Mouse (Mus musculus): ENCODE measurements around the gene Wnt9b.
"Not testable (repeated sequence)": the region's sequence is repeated elsewhere in the genome, so short reads cannot be mapped to it uniquely, and the experiment has no call there.

Gene Wnt9b

DNA sequence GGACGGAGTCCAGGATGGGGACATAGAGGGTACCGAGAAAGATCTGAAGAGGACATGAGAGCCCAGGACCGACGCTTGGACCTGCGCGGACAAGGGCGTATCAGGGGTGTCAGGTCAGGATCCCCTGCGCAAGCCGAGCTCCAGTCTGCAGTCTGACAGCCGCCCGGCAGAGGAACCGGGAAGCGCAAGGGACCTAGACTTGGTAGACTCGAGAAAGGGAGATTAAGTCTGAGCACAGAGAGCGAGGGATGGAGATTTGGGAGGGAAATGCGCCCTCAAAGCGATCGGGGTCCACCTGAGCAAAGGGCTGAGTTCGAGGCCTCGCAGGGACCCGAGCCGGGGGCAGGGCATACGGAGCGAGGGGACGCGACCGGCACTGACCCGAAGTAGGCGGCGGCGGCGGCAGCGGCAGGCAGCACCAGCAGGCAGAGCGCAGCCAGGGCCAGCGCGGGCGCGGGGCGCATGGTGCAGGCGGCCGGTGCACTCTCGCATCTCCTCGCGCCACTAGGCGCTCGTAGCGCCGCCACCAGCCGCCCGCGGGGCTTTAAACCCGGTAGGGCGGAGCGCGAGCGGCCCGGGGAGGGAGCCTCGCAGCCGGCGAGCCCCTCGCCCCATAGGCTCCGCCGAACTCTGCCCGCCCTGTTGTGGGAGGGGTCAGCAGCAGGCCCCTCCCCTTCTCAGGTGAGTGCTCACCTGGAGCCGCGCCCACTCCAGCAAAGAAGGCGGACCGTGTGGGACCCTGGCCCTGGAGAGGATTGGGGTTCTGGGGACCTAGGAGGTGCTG lies at the start of gene Wnt9b:
Wnt9b (minus strand) TSS at position 516 of the 784 bp plus-strand sequence.
- DNase-seq: peak; percentile 69 to 78

DNA sequence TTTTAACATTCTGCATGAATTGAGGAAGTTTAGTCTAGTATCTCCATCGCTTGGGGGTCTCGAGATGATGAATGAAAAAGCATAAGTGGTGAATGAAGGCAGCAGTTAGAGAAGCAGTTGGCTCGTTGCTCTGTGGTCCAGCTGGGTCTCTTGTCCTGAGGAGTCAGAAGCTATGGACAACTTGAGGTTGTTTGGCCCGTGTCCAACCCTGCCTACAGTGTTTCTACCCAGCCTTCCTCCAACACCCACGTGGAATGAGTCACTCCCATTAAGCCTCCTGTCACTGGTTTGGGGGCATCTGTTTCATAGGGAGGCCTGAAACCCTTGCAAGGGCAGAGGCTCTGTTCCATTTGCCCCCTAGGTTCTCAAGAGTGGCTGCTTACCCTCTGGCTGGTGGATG lies 40.3 kb upstream of the Wnt9b start:
- no peak for DNase-seq

DNA sequence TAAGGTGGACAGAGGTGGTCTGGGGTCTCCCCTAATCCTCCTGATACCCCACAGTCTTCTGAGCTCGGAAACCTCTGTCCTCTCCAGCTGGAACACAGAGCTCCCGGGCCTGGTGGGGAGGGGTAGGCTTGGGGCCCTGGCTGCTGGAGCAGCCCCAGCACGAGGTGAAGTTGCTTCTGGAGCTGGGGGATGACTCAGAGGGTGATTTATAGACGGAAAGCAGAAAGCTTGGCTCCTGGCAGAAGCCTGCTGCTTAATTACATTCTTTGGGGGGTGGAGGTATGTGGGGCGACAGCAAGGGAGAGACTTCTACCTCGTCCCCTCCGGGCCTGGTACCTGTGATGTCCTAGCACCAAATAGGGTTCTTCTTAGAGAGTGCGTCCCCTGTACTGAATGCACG lies 30.5 kb upstream of the Wnt9b start:
- peak in 1 of 2 experiments; percentile 14 for DNase-seq

DNA sequence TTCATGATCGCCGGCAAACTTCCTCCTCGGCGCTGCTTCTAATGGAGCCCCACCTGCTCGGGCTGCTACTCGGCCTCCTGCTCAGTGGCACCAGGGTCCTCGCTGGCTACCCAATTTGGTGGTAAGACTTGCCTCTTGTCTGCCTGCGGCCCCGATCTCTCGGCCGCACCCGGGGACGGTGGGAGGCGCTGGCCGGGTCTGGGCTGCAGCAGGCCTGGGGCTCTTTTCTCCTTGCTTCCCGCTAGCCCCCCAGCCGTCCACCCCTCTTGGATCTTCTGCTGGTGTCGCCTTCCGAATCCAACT lies 24.6 kb upstream of the Wnt9b start:
- DNase-seq: no peak

DNA sequence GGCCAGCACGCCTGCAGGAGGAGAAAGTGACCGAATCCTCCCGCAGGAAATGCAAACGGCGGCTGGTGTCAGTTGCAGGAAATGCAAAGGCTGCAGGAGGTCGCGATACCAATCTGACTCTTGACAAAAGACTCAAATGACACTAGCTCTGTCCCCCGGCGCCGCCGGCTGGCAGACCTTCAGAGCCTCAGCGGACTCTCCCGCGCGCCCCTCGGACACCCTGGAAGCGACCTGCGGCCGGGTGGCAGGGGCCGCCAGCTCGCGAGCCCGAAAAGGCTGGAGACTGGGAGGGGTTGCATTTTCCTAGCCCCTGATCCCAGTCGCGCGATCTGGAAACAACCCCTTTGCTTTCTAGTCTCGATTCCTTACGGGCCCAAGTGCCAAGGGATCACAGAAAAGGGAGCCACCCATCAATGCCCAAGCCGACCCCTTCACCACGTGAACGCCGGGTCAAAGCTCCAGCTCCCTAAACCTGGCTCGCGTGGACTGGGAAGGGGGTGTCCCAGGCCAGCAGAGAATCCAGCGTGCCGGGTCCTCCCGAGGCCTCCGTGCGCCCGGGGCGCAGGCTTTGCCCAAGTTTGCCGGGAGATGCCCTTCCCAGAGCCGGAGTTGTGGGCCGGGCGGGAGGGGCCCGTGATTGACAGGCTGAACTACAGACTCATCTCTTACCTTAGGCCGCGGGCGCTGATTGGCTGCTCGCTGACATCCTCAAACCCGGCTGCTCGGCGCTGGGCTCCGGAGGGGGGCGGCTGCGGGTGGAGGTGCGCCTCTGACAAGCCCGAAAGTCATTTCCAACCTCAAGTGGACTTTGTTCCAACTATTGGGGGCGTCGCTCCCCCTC lies 24.0 kb upstream of the Wnt9b start, which contains the start of gene Wnt3:
Wnt3 (plus strand) TSS at position 764 of the 841 bp plus-strand sequence.
- DNase-seq: peak in 1 of 2 experiments; percentile 37

DNA sequence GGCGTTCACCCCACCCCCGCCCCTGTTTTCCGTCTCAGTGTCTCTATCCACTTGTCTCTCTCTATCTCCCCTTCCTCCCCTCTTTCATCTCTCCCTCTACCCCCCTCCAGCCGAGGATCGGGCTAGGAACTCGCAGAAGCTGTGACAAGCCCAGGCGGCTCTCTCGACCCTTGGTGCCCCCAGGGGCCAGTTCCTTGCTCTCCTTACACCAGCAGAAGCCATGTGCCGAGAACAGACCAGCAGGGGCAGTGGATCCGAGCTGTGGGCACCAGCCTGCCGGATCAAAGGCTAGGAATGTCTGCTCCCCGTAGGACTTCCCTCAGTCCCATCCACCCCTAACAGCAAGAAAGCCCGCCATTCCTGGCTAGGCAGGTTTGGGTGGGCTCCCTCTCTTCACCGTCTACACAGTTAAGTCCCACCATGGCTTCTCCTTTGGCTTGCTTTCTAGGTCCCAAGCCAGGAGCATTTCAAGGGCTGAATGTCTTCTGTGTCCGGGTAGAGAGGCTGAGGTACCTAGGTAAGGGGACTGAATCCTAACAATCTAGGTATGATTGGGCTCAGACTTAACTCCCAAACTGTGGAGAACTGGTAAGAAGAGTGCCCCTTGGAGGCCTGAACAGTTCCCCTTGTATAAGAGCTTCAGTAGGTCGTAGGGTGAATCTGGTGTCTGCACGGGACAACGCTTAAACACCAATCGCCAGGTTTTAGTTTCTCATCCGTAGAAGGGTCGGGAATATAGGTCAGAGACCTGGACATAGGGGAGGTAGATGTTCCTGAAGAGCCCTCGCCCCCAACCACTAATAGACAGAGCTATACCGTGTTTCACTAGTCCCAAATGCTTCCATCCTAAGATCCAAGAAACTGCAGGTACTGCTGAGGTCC lies 23.1 kb upstream of the Wnt9b start:
- no peak for DNase-seq

DNA sequence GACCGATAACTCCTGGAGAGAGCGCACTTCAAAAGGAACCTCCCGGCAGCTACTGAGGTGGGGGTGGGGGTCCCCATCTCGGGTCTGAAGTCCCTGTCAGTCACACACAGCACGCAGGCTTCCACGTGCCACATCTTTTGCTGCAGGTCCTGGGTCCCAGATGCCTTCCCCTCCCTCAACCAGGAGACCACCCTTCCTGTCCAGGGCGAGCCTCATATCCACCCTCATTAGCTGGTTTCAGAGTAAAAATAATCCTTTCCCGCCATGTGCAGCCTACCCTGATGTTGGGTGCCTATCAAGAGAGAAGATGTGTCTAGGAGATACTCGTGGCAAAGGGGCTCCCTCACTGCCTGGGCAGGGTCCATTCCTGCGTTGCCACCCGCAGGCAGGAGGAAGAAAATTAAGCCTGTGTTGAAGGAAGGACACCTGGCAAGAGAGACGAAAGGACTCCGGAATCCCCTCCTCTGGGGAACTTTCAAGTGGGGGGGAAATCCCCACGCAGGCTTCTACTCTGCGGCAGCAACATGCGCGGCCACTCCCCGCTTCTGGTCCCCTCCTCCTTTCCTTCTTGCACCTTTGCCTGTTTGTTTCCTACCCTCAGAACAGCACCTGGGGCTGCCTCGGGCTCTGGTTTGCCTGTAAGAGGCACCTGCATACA lies 21.7 kb upstream of the Wnt9b start:
- no peak for DNase-seq

DNA sequence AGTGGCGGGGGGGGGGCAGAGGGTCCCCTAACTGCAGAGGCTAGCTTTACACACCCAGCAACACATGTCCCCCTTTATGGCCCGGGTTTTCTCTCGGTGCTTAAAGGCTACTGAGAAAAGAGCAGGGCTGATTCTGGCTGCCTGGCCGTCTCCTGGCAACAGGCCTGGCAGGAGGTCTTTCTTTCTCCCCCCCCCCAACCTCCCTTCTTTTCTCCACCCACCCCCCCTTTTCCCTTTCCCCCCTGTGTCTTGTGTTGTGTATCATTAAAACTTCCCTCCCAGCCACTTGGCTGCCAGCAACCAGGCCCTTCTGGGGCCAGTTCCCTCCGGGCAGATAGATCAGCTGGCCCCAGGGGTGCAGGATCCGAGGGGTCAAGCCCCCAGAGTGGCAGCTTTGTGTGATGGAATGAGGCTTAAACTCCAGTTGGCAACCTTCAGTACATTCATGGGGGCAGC lies 16.0 kb upstream of the Wnt9b start:
- no peak for DNase-seq

DNA sequence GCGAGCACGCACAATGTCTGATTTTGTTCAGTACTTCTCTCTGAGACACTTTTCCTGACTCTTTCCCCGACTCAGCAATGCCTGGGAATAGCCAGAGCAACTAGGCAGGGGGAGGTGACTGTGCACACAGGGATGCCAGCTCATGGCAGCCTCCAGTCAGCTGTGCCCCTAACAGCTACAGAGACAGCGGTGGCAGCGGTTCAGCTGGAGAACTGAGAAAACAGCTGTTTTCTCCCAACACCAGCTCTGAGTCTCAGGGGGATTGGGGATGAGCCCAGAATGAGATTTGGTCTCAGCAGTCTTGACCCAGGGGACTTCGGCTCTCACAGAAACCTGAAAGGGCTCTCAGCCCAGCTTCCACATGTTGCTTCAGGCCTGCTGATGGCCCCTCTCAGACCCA lies 15.0 kb upstream of the Wnt9b start:
- DNase-seq: no peak

DNA sequence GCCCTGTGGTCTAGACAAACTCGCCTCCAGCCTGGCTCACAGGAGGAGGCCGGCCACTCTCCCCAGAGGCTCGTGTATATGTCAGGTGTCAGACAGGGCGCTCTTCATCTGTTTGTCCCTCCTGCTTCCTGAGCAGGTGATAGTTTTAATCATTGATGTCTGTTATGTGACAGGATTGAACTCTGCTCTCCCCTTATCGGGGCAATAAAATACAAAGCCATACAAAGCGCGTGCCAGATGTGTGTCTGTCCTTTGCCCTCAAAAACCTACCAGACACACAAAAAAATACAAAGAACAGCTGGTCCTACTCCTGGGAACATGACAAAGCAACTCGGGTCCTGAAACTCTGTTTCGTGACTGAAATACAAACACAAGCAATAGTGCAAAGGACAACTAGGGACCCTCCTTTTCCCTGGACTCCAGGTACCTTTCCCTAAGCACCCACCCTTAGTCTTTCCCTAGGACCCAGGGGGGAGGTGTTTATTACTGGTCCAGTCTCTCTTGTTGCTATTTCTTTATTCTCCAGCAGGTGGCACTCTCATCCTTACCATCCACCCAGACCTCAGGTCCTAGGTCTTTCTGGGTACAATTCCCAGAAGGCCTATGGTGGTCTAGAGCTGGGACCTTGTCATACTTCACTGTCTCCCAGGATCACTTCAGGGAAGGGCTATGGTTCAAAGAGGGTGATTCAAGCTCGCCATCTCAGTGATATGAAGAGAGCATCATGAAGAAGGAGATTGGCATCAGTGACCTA lies 14.0 kb upstream of the Wnt9b start:
- DNase-seq: peak; percentile 40 to 60

DNA sequence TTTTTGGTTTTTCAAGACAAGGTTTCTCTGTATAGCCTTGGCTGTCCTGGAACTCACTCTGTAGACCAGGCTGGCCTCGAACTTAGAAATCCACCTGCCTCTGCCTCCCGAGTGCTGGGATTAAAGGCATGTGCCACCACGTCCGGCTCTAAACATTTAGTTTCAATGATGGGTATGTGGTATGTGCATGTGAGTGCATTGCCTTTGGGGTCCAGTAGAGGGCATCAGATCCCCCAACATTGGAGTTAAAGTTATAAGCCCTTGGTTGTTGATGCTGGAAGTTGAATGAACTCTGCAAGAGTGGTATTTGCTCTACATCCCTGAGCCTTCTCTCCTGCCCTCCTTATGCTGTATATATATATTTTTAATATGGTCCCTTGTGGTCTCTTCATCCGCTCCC lies 11.3 kb upstream of the Wnt9b start:
- DNase-seq: not testable (repeated sequence)

DNA sequence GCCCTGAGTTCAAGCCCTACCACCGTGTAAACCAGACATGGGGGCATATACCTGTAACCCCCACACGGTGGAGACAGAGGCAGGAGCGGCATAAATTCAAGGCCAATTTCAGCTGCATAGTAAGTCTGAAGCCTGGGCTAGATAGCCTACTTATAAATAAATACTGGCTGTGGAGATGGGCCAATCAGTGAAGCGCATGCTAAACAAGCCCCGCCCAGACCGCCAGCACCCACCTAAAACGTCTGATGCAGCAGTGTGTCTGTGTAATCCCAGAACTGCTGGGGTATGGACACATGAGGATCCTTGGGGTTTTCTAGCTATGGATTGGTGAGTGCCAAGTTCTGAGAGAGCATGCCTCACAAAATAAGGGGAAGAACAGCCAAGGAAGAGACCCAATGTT lies 10.5 kb upstream of the Wnt9b start:
- no peak for DNase-seq

DNA sequence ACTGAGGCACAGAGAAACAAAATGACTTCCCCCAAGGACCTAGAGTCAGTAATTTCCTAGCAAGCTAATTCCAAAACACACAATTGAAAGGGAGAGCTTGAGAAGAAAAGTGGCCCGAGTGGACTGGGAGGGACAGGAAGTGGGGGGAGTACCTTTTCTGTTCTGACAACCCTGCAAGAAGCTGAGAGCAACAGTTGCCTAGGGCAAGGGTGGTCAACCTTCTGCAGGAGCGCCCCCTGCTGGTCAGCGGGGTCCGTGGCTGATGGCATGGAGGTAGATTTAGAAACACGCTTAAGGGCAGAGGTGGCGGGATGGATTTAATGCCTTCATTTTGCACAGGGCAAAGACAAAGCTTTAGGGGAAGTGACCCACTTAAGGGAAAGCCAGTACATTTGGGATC lies 9.1 kb upstream of the Wnt9b start:
- DNase-seq: peak; percentile 90 to 91

DNA sequence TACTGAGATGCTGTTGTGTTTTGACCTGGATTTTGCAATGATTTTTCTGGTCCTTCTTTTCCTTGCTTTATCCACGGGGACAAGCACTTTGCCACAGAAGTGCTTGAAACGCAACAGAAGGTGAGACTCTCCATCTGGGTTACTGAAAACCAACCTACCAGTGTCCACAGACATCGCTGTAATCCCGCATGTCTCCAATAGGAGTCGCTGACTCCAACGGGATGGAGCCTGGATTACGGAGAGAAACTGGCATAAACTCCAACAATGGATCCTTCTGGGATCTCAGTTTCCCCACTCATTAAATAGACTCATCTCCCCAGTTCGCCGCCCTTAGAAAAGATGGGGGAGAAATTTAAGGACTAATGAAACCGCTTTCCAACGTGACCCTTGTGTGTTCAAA lies 8.4 kb upstream of the Wnt9b start:
- peak in 1 of 2 experiments; percentile 45 for DNase-seq

DNA sequence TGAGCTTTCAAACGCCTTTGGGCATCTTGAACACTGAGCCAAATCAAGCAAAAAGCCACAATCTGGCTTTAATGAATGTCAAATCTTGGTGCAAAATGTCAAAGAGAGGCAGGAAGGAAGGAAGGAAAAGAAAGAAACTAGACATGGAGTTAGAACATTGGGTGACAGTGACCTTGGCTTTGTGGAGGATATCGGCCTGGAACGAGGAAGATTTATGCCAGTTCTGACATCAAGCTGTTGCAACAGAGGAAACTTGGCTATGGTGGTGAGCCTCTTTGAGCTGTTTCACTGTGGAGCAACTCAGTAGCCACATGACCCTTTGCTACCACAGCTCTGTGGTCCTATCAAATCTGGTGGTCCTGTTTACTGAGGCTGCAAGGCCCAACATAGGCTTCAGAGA lies 991 bp upstream of the Wnt9b start:
- no peak for DNase-seq

DNA sequence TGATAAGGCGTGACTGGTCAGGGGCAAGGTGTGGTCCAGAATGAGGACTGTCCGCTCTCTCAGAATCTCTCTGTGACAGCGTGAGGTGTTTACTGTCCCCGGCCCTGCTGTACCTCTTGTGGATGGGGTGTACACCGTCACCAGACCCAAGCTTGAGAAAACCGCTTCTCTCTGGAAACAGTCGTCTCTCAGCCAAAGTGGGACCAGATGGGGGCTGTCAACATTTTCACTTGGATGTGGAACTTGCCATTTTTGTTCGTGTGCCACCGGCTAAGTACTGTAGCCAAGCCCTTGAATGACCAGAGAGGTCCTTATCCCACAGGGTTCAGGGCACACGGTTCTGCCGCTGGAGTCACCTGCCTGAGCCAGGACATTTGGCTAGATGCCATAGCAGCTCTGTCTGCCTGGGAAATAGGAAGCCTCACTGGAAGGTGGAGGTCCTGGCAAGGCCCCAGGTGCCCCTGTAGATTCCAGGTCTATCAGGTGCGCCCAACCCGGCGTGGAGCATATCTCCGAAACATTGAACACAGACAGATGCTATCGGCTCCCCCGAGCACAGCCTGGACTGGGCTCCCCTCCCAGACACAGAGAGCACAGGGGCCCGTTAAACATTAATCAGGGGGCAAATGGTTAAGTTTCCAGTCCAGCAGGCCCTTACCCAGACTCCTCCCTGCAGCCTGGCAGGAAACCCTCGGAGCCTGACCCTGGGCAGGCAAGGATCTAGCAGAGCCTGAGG lies 14.4 kb downstream of the Wnt9b start:
- DNase-seq: peak; percentile 65 to 80

DNA sequence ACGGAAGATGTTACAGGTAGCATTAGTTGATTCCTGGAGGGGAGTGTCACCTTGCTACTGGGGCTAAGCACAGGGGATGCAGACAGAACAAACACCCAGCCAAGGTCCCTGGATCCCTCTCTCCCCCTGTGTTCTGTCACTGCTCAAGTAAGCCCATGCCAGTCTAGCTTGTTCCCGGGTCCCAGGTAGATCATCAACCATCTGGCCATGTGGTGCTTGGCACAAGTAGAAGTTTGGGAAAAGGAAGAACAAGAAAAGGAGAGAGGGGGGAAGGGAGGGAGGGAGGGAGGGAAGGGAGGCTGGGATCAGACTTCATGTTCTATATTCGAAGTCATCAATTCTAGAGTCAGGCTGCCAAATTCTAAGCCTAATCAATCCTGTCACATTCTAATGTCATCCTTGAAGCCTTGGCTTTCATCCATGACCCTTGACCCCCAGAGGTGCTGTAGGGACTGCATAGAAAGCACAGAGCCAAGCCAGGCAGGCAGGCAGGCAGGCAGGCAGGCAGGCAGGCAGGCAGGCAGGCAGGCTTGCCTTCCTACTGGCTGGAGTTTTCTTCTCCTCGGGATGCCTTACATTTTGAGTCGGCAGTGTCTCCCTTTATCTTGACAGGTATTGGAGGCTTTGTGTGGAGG lies 15.1 kb downstream of the Wnt9b start:
- DNase-seq: peak in 1 of 2 experiments; percentile 35

DNA sequence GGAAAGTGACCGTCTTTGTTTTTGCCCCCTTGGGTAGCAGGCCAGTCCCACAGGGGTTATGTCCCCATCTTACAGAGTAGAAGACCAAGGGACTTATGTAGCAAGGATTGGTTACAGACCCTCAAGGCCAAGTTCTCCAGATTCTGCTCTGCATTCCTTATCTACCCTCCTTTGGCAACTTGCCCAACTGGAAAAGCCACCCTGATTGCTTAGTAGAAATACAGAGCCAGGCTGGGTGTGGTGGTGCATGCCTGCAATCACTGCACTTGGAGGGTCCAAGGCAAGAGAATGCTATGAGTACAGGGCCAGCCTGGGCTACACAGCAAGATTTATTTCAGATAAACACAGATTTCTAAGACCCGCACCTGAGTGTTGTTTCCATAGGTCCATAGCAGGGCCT lies 15.7 kb downstream of the Wnt9b start:
- DNase-seq: peak in 1 of 2 experiments; percentile 39

DNA sequence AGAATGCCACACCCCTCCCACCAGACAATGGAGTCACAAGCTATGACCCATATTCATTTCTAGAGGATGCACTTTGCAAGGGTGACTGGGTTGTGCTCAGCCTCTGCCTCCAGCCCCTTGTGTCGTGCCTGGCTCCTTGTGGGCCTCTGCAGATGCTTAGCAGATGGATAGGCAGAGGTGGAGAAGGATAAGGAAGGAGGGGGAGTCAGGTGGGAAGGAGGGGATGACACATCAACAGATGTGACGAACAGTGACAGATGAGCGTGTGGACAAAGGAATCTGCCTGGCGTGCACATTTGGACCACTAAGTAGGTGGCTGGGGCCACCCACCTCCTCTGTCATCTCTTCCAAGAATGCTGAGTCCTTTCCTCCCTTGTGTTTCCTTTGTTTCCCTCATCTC lies 16.6 kb downstream of the Wnt9b start:
- no peak for DNase-seq

DNA sequence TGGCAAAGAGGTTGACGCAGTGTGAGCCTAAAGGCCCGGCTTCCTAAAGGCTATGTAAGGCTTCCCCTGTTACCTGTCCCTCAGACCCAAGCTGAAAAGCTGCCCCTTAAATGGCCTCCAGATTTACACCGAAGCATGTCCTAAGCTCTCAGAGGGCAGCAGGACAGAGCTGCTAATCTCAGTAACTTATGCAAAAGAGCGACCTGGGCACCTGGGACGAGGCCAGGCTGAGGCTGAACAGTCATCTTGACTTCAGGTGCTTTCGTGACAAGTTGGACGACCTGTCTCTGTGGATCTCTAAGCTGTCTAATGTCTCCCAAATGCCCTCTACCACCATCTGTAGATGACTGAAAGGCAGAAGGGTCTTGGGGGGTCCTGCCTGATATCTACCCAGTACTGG lies 17.3 kb downstream of the Wnt9b start:
- DNase-seq: no peak
